Mouse (Mus musculus): Measurements from ENCODE around the gene Shox2.

Gene Shox2

GRCm38 (mm10) chr3:66964884-66965283 is 16.7 kb downstream of the Shox2 start:
- DNase-seq (ENCODE audit: low spot score in 2 of 2) = no peak

DNA sequence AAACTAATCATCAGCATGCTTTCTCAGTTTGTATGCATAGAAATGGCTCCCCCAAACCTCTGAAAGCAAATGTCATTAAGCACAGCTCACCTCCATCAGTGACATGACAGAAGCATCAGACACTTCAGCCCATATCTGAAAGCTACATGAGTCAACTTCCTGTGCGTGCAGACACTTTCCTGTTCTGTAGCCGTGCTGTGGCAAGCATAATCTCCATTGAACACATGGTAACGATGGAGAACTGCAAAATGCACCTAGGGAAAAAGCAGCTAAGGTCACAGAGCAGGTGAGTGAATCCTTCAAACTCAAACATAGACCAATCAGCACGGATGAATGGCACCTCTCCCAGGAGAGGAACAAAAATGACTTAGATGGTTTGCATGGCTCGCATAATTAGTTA is 21.6 kb downstream of the Shox2 start:
- no peak for DNase-seq (ENCODE audit: low spot score in 2 of 2)

- no peak for DNase-seq (ENCODE audit: low spot score in 2 of 2)
Observed at GRCm38 (mm10) chr3:66955126-66955525, 26.4 kb downstream of the Shox2 start.

- DNase-seq (ENCODE audit: low spot score in 2 of 2) = no peak
Observed at GRCm38 (mm10) chr3:66939675-66940074, 41.9 kb downstream of the Shox2 start.

GRCm38 (mm10) chr3:66922436-66922835 is 59.1 kb downstream of the Shox2 start:
- DNase-seq (ENCODE audit: low spot score in 2 of 2) = no peak

Data from spleen, postnatal 14 days (tissue).